Mouse (Mus musculus) hindbrain, embryonic 14.5 days (tissue): ENCODE measurements around the gene Slc48a1. TPM values are rescaled to one million over a fixed set of nuclear protein-coding genes. Genes with fewer than 3 reads are reported as not detected.

Experiments used
- ATAC-seq: fragments of 200-750 bp; cut with Nextera tagmentation; 2 replicates; pipeline ENCODE4 v1.8.0; 2017; ENCODE audit warnings: moderate number of reproducible peaks, mild to moderate bottlenecking, moderate TSS enrichment, moderate library complexity; ENCODE audit not compliant: low FRiP score
- DNase-seq: peaks from one replicate; pipeline ENCODE4 v3.0.0-alpha.2; 2015; ENCODE audit warnings: low spot score
- H3K27ac ChIP-seq: fragments of 300-500 bp; sonication (generic); 2 replicates; pipeline ENCODE4 v1.5.1; 2014; ENCODE audit warnings: mild to moderate bottlenecking, moderate library complexity
- H3K27me3 ChIP-seq: fragments of 300-500 bp; sonication (generic); 2 replicates; pipeline ENCODE4 v1.6.1; 2014; ENCODE audit warnings: mild to moderate bottlenecking, low read length, mixed read lengths; ENCODE audit not compliant: control insufficient read depth, insufficient read depth
- H3K36me3 ChIP-seq: fragments of 300-500 bp; sonication (generic); replicated peaks from 2 replicates; pipeline ENCODE4 v1.6.1; 2014; ENCODE audit not compliant: control insufficient read depth, insufficient read depth
- H3K4me1 ChIP-seq: fragments of 300-500 bp; sonication (generic); replicated peaks from 2 replicates; pipeline ENCODE4 v1.6.1; 2014; ENCODE audit warnings: antibody characterized with exemption, low read length, mixed read lengths; ENCODE audit not compliant: control insufficient read depth, insufficient read depth
- H3K4me2 ChIP-seq: fragments of 300-500 bp; sonication (generic); replicated peaks from 2 replicates; pipeline ENCODE4 v1.6.1; 2014; ENCODE audit warnings: mild to moderate bottlenecking, moderate library complexity
- H3K4me3 ChIP-seq: fragments of 300-500 bp; sonication (generic); replicated peaks from 2 replicates; pipeline ENCODE4 v1.5.1; 2014; ENCODE audit warnings: mild to moderate bottlenecking, low read length
- H3K9ac ChIP-seq: fragments of 300-500 bp; sonication (generic); 2 replicates; pipeline ENCODE4 v1.6.1; 2014
- H3K9me3 ChIP-seq: fragments of 300-500 bp; sonication (generic); 2 replicates; pipeline ENCODE4 v1.6.1; 2016; ENCODE audit warnings: low read length; ENCODE audit not compliant: control insufficient read depth
- WGBS: fragments of 180-500 bp; shearing (Covaris S2); extraction: QIAGEN DNeasy Blood & Tissue Kit; methylation state at CpG from one replicate; pipeline ENCODE4 v1.1.7; 2014; 5-methylcytosine and 5-hydroxymethylcytosine counted together
- polyA plus RNA-seq: library from polyadenylated mRNA; unstranded; fragments of >200 nt; fragmentation: Nextera tagmentation; extraction: Ambion mirVana; gene quantifications from 2 replicates; pipeline ENCODE4 v1.2.1, GENCODE M21; 2014

Gene Slc48a1
- polyA plus RNA-seq, 1 experiment from 2014 or later = 92.6 TPM

DNA sequence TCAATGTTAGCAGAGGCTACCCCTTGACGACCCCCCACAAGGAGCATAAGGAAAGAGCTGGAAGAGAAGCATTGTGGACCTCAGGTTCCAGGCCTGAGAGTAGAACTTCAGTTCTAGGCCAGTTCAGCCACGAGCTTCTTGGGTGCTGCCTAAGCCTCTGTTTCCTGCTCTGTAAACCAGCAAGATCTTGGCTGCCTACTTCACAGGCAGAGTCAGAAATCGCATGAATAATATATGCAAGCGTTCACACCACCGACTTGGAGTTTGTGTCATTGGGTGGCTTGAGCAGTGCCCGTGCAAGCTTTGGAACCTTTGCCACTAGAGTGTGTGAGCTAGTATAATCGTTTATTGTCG is 58.6 kb downstream of the Slc48a1 start:
- Histone ChIP-seq H3K9ac (no peak overlapping the region), H3K27me3 (no peaks in the 10 kb centered on the region), H3K4me3 (no peak overlapping the region), H3K4me2 (no peak overlapping the region), H3K36me3 (no peaks in the 10 kb centered on the region), H3K9me3 (no peaks in the 10 kb centered on the region), H3K4me1 (peaks cover 23% of the 10 kb centered on the region), H3K27ac (no peak overlapping the region)
- no peak for DNase-seq
- no peak for ATAC-seq
- 62% methylated on average over 8 of the region's 8 CpGs for WGBS

DNA sequence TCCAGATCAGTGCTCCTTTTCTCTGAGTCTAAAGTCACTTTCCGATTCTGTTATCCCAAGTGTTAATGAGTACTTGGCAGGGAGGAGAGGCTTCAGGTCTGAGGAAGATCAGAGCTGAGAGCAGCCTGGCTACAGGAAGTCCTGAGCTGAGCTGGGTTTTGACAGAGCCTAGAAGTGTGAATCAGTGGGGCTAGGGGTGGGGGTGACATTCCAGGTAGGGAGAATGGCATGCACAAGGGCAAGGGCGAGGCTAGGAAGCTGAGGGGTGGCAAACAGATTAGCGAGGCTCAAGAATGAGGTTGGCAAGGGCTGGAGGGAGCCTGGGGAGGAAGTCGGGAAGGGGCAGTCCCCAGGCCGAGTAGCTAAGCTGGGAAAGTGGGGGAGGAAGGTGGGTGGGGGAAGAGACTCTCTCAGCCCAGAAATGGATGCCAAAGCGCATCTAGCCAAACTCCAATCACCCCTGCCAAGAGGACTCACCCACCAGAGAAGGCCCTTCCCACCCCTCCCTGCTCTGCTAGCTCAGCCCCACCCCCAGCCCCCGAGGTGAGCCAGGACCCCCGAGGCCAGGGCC is 59.3 kb downstream of the Slc48a1 start:
- 35% methylated on average over 8 of the region's 8 CpGs for WGBS
- peak; percentile 43; the same call in 1 of the 2 replicates for ATAC-seq
- DNase-seq = no peak
- Histone ChIP-seq H3K36me3 (no peaks in the 10 kb centered on the region), H3K4me1 (peaks cover 16% of the 10 kb centered on the region), H3K4me3 (no peak overlapping the region), H3K9me3 (no peaks in the 10 kb centered on the region), H3K27me3 (no peaks in the 10 kb centered on the region), H3K4me2 (no peak overlapping the region), H3K9ac (no peak overlapping the region), H3K27ac (no peak overlapping the region)

DNA sequence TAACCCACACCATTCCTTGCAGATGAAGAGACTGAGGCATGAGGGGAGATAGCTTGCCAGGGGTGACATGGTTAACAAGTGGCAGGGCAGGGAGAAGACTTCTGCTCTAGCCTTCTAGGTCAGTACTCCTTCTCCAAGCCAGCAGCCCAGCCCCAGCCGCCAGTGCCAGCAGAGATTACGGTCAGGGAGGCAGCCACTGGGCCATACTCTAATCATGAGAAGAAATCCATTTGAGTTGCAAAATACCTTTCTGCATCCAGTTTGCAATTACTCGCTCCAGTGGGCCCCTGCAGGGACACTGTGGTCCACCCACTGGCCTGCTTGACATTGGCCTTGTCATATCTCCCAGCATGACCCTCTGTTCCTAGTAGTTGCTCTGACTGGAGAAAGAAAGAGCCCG is 60.1 kb downstream of the Slc48a1 start:
- no peaks in the 10 kb centered on the region for H3K27me3 ChIP-seq
- H3K27ac ChIP-seq = no peak overlapping the region
- DNase-seq = no peak
- H3K4me3 ChIP-seq = no peak overlapping the region
- no peak overlapping the region for H3K9ac ChIP-seq
- H3K9me3 ChIP-seq = no peaks in the 10 kb centered on the region
- ATAC-seq = no peak
- H3K4me2 ChIP-seq = no peak overlapping the region
- WGBS = 72% methylated on average over 4 of the region's 4 CpGs
- no peaks in the 10 kb centered on the region for H3K36me3 ChIP-seq
- peaks cover 9% of the 10 kb centered on the region; the same call in 1 of the 2 replicates for H3K4me1 ChIP-seq

DNA sequence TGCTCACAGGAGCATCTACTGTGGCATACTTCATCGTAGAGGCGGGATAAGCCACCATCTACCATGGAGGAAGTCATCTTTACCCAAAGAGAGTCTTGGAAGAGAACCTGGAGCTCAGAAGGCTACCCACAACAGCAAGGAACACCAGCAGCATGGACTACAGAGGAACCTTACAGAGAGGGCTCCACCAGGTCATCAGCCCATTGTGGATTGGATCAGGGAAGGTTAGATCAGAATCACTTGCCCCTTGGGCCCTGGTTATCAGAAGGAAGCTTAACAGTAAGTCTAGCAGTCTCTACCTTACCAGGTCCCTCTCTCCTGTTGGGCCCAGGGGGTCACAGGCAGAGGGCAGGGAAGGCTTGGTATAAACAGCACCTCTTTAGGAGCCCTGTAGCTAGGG is 60.7 kb downstream of the Slc48a1 start:
- 94% methylated on average over 2 of the region's 2 CpGs for WGBS
- ATAC-seq = no peak

DNA sequence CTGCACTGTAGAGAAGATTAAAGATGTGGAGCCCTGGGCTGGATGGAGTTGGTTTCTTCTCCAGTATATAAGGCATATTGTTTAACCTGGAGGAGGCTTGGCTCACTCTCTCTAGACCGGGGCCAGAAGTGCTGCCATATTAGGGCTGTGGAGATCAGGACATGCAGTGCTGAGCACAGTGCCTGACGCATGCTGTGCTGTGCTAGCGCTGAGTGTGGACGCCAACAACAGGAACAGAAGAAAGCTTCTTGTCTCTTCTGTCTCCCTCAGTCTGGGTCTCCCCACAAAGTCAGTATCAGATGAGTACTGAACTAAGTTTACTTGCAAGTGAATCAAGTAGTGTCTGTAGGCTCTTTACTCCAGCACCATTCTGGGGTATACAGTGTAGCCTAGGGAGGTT is 61.2 kb downstream of the Slc48a1 start:
- 73% methylated on average over 4 of the region's 4 CpGs for WGBS

More for the DNA sequence above, 60.7 kb downstream of the Slc48a1 start:
- H3K27me3 ChIP-seq = no peaks in the 10 kb centered on the region
- H3K9me3 ChIP-seq = no peaks in the 10 kb centered on the region
- no peak overlapping the region for H3K4me3 ChIP-seq
- H3K9ac ChIP-seq = no peak overlapping the region
- no peak overlapping the region for H3K4me2 ChIP-seq
- H3K4me1 ChIP-seq = peaks cover 7% of the 10 kb centered on the region; the same call in 1 of the 2 replicates
- no peak for DNase-seq
- no peak overlapping the region for H3K27ac ChIP-seq
- H3K36me3 ChIP-seq = no peaks in the 10 kb centered on the region

DNA sequence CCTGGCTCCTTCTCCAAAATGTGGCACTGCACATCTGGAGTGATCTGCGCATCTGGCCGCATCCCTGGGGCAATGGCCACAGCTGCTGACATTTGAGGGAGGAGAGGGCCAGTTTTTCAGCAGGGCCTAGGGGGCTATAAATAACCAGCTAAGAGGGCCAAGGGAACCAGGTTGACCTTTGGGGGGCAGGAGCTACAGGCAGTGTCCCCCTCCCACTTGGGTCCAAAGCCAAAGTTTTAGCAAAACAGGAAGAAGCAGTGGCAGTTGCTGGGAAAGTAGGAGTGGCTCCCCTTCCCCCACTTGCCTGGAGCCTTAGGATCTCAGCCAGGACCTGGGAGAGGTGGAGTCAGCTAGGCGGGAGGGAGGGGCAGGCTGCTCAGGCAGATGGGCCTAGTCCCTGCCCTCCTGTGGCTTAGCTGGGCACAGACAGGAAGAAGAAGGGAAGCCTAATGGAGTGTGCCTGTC is 61.7 kb downstream of the Slc48a1 start:
- no peak overlapping the region for H3K4me3 ChIP-seq
- DNase-seq (no peak), ATAC-seq (no peak)
- no peaks in the 10 kb centered on the region for H3K27me3 ChIP-seq
- H3K4me2 ChIP-seq = no peak overlapping the region
- 63% methylated on average over 3 of the region's 3 CpGs for WGBS
- no peaks in the 10 kb centered on the region for H3K36me3 ChIP-seq
- peaks cover 7% of the 10 kb centered on the region; the same call in 1 of the 2 replicates for H3K4me1 ChIP-seq
- no peaks in the 10 kb centered on the region for H3K9me3 ChIP-seq
- no peak overlapping the region for H3K27ac ChIP-seq
- H3K9ac ChIP-seq = no peak overlapping the region

More for the DNA sequence above, 61.2 kb downstream of the Slc48a1 start:
- ATAC-seq = no peak
- no peak overlapping the region for H3K4me2 ChIP-seq
- H3K27me3 ChIP-seq = no peaks in the 10 kb centered on the region
- no peak overlapping the region for H3K27ac ChIP-seq
- no peaks in the 10 kb centered on the region for H3K36me3 ChIP-seq
- H3K9ac ChIP-seq = no peak overlapping the region
- DNase-seq = no peak
- H3K9me3 ChIP-seq = no peaks in the 10 kb centered on the region
- no peak overlapping the region for H3K4me3 ChIP-seq
- peaks cover 7% of the 10 kb centered on the region; the same call in 1 of the 2 replicates for H3K4me1 ChIP-seq

DNA sequence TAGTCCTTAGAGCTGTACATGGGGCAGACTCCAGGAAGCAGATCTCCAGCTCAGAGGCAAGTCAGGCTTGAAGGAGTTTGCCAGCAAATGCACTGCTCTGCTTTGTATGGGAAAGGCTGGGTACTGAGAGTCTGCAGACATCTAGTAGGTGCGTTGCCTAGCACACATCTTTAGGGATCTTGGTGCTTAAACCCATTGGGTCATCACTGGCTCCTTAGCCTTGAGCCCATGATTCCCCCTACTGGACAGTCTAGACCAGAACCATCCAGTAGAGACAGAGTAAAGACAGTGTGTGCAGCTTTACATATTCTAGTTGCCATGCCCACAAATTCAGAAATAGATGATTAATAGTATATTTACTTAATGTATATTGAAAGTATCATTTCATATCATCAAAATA is 62.5 kb downstream of the Slc48a1 start:
- H3K4me1 ChIP-seq = peaks cover 7% of the 10 kb centered on the region; the same call in 1 of the 2 replicates
- ATAC-seq (no peak), DNase-seq (no peak)
- no peak overlapping the region for H3K9ac ChIP-seq
- no peak overlapping the region; the same call in 1 of the 2 replicates for H3K27ac ChIP-seq
- 81% methylated on average over 1 of the region's 1 CpGs for WGBS
- no peak overlapping the region for H3K4me2 ChIP-seq
- H3K27me3 ChIP-seq = no peaks in the 10 kb centered on the region
- H3K4me3 ChIP-seq = no peak overlapping the region
- H3K36me3 ChIP-seq = no peaks in the 10 kb centered on the region
- H3K9me3 ChIP-seq = no peaks in the 10 kb centered on the region

DNA sequence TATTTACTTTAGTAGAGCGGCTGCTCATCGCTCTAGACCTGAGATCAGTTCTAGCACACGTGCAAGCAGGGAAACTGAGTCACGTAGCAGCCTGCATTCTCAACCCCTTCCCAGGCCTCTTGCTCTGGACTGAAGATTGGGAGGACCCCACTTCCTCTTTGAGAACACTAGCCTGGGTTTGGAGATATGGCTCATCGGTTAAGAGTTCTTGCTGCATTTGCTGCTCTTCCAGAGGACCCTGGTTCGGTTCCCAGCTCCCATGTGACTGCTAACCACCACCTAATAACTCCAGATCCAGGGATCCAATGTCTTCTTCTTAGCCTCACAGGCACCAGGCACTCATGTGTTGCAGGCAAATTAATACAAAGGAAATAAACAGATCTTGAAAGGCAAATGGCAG is 63.1 kb downstream of the Slc48a1 start:
- DNase-seq (no peak), ATAC-seq (no peak)
- Histone ChIP-seq H3K27ac (no peak overlapping the region), H3K4me3 (no peak overlapping the region), H3K4me1 (peaks cover 7% of the 10 kb centered on the region; the same call in 1 of the 2 replicates), H3K36me3 (no peaks in the 10 kb centered on the region), H3K9me3 (no peaks in the 10 kb centered on the region), H3K4me2 (no peak overlapping the region), H3K9ac (no peak overlapping the region), H3K27me3 (no peaks in the 10 kb centered on the region)
- 95% methylated on average over 6 of the region's 6 CpGs for WGBS

DNA sequence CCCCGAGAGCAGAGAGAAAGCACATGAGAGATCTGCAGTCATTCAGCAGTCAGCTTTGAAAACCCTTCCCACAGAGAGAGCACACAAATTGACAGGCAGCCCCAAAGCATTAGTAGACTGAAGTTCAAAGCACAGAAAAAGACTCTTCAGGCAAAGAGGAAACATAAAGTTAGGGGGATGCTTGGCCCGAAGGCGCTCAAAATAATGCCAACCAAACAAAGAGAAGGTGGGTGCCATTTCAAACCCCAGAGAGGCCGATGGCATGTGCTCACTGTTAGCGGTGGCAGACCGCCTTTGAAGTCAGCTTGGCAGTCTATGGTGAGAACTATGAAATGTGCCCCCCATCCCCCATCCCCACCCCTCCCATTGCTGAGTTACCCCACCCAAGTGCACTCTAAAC is 63.7 kb downstream of the Slc48a1 start:
- Histone ChIP-seq H3K9me3 (no peaks in the 10 kb centered on the region), H3K4me1 (peaks cover 7% of the 10 kb centered on the region; the same call in 1 of the 2 replicates), H3K27me3 (no peaks in the 10 kb centered on the region), H3K36me3 (no peaks in the 10 kb centered on the region), H3K4me3 (no peak overlapping the region), H3K4me2 (no peak overlapping the region), H3K27ac (no peak overlapping the region), H3K9ac (no peak overlapping the region)
- 90% methylated on average over 6 of the region's 6 CpGs for WGBS
- ATAC-seq = no peak
- DNase-seq = no peak
